Mouse (Mus musculus) heart, embryonic 13.5 days (tissue): ENCODE data around the gene Lhfpl2. TPM values are rescaled to one million over a fixed set of nuclear protein-coding genes. Genes with fewer than 3 reads are reported as not detected.

ENCODE experiments used
- ATAC-seq: fragments of 200-750 bp; cut with Nextera tagmentation; 2 replicates; pipeline ENCODE4 v1.8.0; 2017; ENCODE audit warnings: moderate TSS enrichment; ENCODE audit not compliant: insufficient number of reproducible peaks, low FRiP score, low TSS enrichment; ENCODE audit errors: extremely low read depth
- H3K27ac ChIP-seq: fragments of 300-500 bp; sonication (generic); replicated peaks from 2 replicates; pipeline ENCODE4 v1.5.1; 2015; ENCODE audit warnings: moderate library complexity, mild to moderate bottlenecking, inconsistent platforms
- H3K27me3 ChIP-seq: fragments of 300-500 bp; sonication (generic); replicated peaks from 2 replicates; pipeline ENCODE4 v1.6.1; 2015; ENCODE audit warnings: mild to moderate bottlenecking, inconsistent platforms
- H3K36me3 ChIP-seq: fragments of 300-500 bp; sonication (generic); 2 replicates; pipeline ENCODE4 v1.6.1; 2015; ENCODE audit warnings: mild to moderate bottlenecking, inconsistent platforms
- H3K4me1 ChIP-seq: fragments of 300-500 bp; sonication (generic); 2 replicates; pipeline ENCODE4 v1.6.1; 2015; ENCODE audit warnings: inconsistent platforms
- H3K4me2 ChIP-seq: fragments of 300-500 bp; sonication (generic); 2 replicates; pipeline ENCODE4 v1.6.1; 2015; ENCODE audit warnings: inconsistent platforms, mild to moderate bottlenecking, moderate library complexity
- H3K4me3 ChIP-seq: fragments of 300-500 bp; sonication (generic); 2 replicates; pipeline ENCODE4 v1.5.1; 2015; ENCODE audit warnings: moderate library complexity, mild to moderate bottlenecking, inconsistent platforms
- H3K9ac ChIP-seq: fragments of 300-500 bp; sonication (generic); 2 replicates; pipeline ENCODE4 v1.6.1; 2015; ENCODE audit warnings: inconsistent platforms, mild to moderate bottlenecking, moderate library complexity
- H3K9me3 ChIP-seq: fragments of 300-500 bp; sonication (generic); 2 replicates; pipeline ENCODE4 v1.6.1; 2016; ENCODE audit warnings: inconsistent platforms
- WGBS: fragments of 180-500 bp; shearing (Covaris S2); methylation state at CpG from one replicate; pipeline ENCODE4 v1.1.7; 2015; ENCODE audit warnings: mixed read lengths; 5-methylcytosine and 5-hydroxymethylcytosine counted together
- polyA plus RNA-seq: library from polyadenylated mRNA; unstranded; fragments of >200 nt; fragmentation: Nextera tagmentation; extraction: Ambion mirVana; gene quantifications from 2 replicates; pipeline ENCODE4 v1.2.1, GENCODE M21; 2015

The Lhfpl2 gene
- polyA plus RNA-seq, 1 experiment from 2014 or later: 24.5 TPM

DNA sequence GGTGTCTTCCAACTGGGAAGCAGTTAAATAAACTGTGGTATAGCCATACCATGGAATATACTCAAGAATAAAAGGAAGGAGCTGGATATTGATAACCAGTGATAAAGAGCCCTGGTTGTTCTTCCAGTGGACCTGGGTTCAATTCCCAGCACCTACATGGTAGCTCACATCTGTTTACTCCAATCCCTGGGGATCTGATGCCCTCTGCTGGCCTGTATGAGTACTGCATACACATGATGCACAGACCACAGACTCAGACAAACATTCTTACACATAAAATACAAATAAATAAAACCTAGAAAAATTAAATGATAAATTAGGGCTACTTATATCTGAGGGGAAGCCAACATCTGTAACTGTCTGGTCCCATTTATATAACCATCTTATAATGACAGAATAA lies 151.3 kb downstream of the Lhfpl2 start:
- Histone ChIP-seq H3K4me1 (no peaks in the 10 kb centered on the region), H3K36me3 (peaks cover 38% of the 10 kb centered on the region), H3K27ac (no peak overlapping the region), H3K4me3 (no peak overlapping the region), H3K9me3 (0 out of 2 replicates have a peak, but pooled peaks cover 6% of the 10 kb centered on the region), H3K4me2 (no peak overlapping the region), H3K9ac (no peak overlapping the region), H3K27me3 (no peaks in the 10 kb centered on the region)
- ATAC-seq: no peak

DNA sequence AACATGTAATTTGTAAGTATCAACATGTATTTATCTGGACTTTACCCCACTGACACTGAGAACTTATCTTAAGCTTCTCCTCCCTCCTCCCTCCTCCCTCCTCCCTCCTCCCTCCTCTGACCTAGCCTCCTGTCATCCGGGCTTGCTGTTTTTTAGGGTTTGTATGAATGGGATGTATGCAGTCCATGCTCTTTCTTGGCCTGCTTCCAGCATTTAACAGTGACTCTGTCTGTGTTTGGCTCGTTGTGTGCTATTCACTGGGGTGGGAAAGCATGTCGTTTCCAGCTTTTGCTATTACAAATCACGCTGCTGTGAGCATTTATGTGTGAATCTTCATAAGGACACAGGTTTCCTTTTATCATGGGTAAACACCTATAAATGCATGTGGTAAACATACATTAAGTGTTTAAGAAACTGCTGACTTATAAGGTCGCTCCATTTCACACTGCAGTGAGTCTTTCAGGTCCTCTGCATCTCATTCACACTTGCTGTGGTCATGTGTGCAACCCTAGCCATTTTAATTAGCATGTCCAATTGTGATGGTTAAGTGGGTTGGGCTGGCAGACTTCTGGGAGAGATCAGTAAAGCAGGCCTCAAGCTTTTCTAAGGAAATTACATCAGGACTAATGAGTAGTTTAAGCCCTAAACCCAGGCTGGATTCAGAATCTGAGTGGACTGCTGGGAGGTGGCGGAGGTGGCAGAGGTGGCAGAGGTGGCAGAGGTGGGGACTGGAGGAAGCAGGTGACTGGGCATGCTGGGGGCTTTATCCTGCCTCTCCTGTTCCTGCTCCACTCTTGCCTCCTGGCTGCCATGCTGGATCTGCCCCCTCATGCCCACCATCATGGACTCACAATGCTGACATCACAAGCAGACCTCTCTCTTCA lies 153.9 kb downstream of the Lhfpl2 start:
- Histone ChIP-seq H3K4me2 (no peak overlapping the region), H3K36me3 (peaks cover 42% of the 10 kb centered on the region), H3K4me1 (no peaks in the 10 kb centered on the region), H3K9me3 (0 out of 2 replicates have a peak, but pooled peaks cover 6% of the 10 kb centered on the region), H3K9ac (no peak overlapping the region), H3K4me3 (no peak overlapping the region), H3K27me3 (no peaks in the 10 kb centered on the region), H3K27ac (no peak overlapping the region)
- ATAC-seq: no peak
- 58% methylated on average over 5 of the region's 6 CpGs for WGBS

DNA sequence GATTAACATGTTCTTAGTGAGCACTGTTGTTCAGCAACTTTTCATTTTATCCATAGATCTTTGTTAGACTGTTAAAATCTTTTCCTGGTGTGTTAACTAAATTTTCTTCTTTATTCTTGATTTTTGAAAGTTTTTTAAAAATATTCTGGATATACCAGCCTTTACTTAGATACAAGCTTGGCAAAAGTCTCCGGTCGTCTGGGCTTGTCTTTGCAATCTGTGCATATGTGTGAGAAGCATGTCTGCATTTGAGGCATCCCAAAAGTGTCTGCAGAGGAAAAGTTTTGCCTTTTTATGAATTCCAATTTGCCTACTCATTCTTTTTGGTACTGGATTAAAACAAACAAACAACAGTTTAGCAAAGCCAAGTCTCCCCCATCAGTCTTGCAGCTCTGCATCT lies 154.6 kb downstream of the Lhfpl2 start:
- H3K9me3 ChIP-seq: 0 out of 2 replicates have a peak, but pooled peaks cover 6% of the 10 kb centered on the region
- WGBS: 89% methylated on average over 2 of the region's 2 CpGs
- H3K9ac ChIP-seq: no peak overlapping the region
- no peaks in the 10 kb centered on the region for H3K4me1 ChIP-seq
- H3K36me3 ChIP-seq: peaks cover 36% of the 10 kb centered on the region
- no peak overlapping the region for H3K4me3 ChIP-seq
- no peak overlapping the region for H3K27ac ChIP-seq
- no peak overlapping the region for H3K4me2 ChIP-seq
- ATAC-seq: no peak
- no peaks in the 10 kb centered on the region for H3K27me3 ChIP-seq

DNA sequence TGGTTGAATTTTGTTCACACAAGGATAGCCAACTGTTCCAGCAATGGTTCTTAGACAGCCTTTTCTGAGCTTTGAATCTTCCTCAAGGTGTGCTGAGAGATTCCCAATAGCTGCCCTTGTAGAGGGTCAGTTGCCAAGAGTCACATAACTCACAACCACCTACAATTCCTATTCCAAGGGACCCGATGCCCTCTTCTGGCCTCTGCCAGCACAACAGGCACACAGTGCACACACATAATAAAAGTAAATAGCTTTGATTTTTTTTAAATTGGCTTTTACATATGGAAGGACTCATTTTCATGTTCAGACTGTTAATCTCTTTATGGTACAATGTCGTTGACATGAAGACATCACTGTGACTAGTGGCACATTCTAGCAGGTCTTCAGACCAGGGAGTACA lies 155.1 kb downstream of the Lhfpl2 start:
- Histone ChIP-seq H3K27ac (no peak overlapping the region), H3K9me3 (0 out of 2 replicates have a peak, but pooled peaks cover 6% of the 10 kb centered on the region), H3K4me2 (no peak overlapping the region), H3K36me3 (peaks cover 35% of the 10 kb centered on the region), H3K4me1 (no peaks in the 10 kb centered on the region), H3K27me3 (no peaks in the 10 kb centered on the region), H3K4me3 (no peak overlapping the region), H3K9ac (no peak overlapping the region)
- ATAC-seq: no peak
- WGBS: 74% methylated on average over 2 of the region's 2 CpGs

DNA sequence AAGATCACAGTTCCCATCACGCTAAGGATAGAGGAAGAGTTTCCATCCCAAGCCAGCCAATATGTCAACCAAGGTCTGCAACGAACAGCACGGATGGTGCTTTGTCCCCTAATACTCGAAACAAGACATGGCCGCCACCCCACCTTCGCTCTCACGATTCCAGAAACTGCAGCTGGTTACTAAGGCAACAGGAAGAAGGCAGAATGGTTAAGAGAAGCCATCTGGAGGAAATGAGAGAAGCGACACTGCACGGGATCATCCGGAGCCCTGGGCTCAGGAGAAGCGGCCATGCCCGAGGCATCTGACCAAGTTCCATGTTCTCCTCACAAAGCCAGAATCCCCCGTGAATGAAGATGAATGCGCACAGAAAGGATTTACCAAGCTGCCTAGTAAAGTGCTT lies 166.0 kb downstream of the Lhfpl2 start:
- Histone ChIP-seq H3K36me3 (peaks cover 41% of the 10 kb centered on the region), H3K4me1 (no peaks in the 10 kb centered on the region), H3K4me2 (no peak overlapping the region), H3K9ac (no peak overlapping the region), H3K27ac (no peak overlapping the region), H3K9me3 (no peaks in the 10 kb centered on the region), H3K27me3 (no peaks in the 10 kb centered on the region), H3K4me3 (no peak overlapping the region)
- ATAC-seq: no peak
- 72% methylated on average over 14 of the region's 14 CpGs for WGBS

DNA sequence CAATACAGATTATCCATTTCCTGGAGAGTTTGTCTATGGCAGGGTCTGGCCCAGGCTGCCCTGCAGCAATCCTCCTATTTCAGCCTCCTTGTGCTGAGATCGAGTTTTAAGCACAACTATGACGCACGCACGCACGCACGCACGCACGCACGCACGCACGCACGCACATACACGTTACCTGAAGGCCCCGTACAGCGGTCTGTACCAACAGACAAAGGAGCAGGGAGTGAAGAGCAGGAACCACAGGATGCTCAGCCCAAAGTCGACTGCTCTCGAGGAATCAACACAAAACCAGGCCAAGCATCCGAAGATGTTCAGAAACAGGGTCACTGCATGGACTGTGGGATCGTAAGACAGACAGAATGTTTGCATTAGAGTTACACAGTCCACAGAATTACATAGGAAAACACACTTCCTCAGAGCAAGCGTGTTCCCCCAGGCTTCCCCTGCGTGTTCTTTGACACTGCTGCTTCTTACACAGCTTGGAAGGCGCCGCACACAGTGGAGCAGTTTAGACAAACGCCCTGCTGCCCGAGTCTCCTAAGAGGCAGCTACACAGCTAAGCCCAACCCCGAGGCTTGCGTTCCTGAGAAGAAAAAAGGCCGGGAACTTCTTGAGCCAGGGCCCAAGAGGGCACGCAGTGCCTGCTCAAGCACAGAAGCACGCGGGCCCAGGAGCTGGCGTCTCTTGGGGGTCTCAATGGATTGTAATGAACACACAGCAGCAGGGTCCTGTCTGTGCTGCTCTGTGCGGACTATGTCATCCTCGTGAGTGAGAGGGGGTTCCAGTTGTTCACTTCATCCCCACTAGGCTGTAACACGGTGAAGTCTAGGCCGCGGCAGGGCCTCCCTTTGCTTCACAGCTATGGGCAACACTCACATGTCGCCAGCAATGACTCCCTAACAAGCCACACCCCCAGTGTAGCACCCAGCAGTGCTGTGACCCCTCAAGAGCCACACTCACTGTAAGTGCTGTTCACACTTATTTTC lies 167.4 kb downstream of the Lhfpl2 start:
- H3K36me3 ChIP-seq: peaks cover 48% of the 10 kb centered on the region
- H3K27ac ChIP-seq: no peak overlapping the region
- WGBS: 92% methylated on average over 38 of the region's 38 CpGs
- H3K4me1 ChIP-seq: no peaks in the 10 kb centered on the region
- H3K9ac ChIP-seq: no peak overlapping the region
- no peak overlapping the region for H3K4me3 ChIP-seq
- ATAC-seq: no peak
- no peaks in the 10 kb centered on the region for H3K27me3 ChIP-seq
- no peak overlapping the region for H3K4me2 ChIP-seq
- no peaks in the 10 kb centered on the region for H3K9me3 ChIP-seq

DNA sequence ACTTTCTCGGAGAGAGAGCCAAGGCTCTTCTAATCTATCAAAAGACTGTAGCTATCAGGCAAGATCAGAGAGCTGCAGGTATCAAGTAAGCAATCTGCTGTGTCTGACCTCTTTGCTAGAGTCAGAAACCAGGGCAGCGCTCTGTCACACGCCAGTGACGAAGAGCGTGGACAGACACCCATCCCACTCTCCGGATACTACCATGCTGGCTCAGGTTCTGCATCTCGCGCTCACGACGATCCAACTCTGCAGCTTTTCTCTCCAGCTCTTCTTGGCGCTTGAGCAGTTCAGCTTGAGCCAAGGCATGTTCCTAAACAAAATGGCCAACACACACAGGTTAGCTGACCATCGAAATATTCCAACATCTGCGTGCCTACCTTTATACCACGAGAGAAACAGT lies 174.3 kb downstream of the Lhfpl2 start:
- Histone ChIP-seq H3K9ac (no peak overlapping the region), H3K4me2 (no peak overlapping the region), H3K9me3 (no peaks in the 10 kb centered on the region), H3K27ac (no peak overlapping the region), H3K27me3 (no peaks in the 10 kb centered on the region), H3K4me1 (no peaks in the 10 kb centered on the region), H3K4me3 (no peak overlapping the region), H3K36me3 (peaks cover 34% of the 10 kb centered on the region)
- no peak for ATAC-seq
- 78% methylated on average over 14 of the region's 14 CpGs for WGBS

DNA sequence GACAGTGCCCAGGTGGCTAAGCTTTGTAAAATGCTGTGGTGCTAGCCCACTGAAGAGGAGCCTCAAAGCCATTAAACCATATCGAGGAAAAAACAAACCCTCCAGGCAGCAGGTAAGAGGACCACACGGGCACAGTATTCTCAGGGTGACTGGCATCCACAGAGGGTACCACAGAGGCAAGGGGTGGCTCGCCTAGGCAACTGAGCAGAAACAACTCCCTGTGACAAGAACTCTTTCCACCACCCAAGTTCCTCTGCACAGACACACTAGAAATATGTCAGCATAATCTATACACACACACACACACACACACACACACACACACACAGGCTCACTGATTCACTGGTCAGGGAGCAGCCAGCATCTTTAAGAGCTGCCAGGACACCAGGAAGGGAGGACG lies 181.9 kb downstream of the Lhfpl2 start:
- no peak overlapping the region for H3K9ac ChIP-seq
- no peak for ATAC-seq
- no peak overlapping the region for H3K4me3 ChIP-seq
- H3K9me3 ChIP-seq: no peaks in the 10 kb centered on the region
- 51% methylated on average over 4 of the region's 4 CpGs for WGBS
- H3K27ac ChIP-seq: no peak overlapping the region
- no peaks in the 10 kb centered on the region for H3K4me1 ChIP-seq
- H3K4me2 ChIP-seq: no peak overlapping the region
- no peaks in the 10 kb centered on the region for H3K36me3 ChIP-seq
- H3K27me3 ChIP-seq: no peaks in the 10 kb centered on the region

DNA sequence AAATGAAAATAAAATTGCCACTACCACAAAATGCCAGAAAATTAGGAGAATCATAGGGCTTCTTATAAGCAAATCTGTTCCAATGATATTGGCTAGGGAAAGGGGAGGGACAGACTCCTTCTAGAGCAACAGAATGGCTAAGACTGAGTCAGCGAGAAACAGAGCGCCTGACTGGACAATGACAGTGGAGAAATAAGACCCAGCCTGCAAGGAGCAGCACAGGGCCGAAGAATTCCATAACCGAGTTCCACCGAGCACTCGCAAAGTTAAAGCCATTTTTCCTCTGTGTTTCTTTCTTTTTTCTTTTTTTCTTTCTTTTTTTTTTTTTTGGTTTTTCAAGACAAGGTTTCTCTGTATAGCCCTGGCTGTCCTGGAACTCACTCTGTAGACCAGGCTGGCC lies 182.5 kb downstream of the Lhfpl2 start:
- no peaks in the 10 kb centered on the region for H3K36me3 ChIP-seq
- no peak overlapping the region for H3K27ac ChIP-seq
- H3K9me3 ChIP-seq: no peaks in the 10 kb centered on the region
- H3K9ac ChIP-seq: no peak overlapping the region
- H3K4me3 ChIP-seq: no peak overlapping the region
- H3K27me3 ChIP-seq: no peaks in the 10 kb centered on the region
- no peaks in the 10 kb centered on the region for H3K4me1 ChIP-seq
- no peak overlapping the region for H3K4me2 ChIP-seq
- 83% methylated on average over 6 of the region's 6 CpGs for WGBS
- ATAC-seq: no peak

DNA sequence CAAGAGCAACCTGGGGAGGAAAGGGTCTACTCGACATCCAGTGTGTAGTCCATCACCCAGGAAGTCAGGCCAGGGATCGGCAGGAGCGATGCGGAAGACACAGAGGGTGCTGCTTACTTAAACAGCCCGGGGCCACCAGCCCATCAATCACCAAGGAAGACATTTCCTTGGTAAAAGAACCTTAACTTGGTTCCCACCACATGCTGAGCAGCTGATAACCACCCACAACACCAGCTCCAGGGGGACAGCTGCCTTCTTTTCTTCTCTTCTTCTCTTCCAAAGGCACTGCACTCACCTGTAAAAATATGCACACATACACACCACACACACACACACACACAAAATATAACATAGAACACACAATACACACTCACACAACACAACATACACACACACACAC lies 183.3 kb downstream of the Lhfpl2 start:
- no peaks in the 10 kb centered on the region for H3K9me3 ChIP-seq
- H3K4me1 ChIP-seq: no peaks in the 10 kb centered on the region
- ATAC-seq: no peak
- H3K27me3 ChIP-seq: no peaks in the 10 kb centered on the region
- H3K27ac ChIP-seq: no peak overlapping the region
- H3K9ac ChIP-seq: no peak overlapping the region
- WGBS: 38% methylated on average over 5 of the region's 5 CpGs
- H3K36me3 ChIP-seq: no peaks in the 10 kb centered on the region
- H3K4me3 ChIP-seq: no peak overlapping the region
- no peak overlapping the region for H3K4me2 ChIP-seq

DNA sequence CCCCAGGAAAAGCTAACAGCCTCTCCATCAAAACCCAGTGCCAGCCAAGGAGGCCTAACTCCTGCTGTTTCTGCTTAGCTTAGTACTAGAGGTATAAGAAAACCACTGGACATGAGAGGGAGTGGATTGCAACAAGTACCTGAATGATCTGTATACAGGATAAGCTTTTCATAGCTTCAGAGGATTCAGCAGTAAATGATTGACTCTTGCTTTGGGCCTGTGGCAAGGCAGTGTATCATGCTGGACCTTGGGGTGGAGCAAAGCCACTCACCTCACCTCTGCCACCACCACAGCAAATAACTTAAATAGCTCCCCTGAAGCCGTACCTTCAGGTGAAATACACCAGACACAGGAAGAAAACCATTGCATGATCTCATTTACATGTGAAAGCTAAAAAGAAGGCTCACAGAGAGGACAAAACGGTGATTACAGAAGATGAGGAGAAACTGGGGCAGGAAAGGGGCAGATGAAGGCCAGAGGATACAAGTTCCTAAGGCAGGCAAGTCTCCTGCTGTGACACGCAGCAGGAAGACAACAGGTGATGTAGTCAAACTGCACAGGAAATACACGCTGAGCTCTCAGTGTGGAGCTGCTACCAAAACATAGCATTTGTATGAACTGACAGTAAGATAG lies 184.4 kb downstream of the Lhfpl2 start:
- Histone ChIP-seq H3K36me3 (no peaks in the 10 kb centered on the region), H3K27me3 (no peaks in the 10 kb centered on the region), H3K27ac (no peak overlapping the region), H3K4me3 (no peak overlapping the region), H3K9me3 (no peaks in the 10 kb centered on the region), H3K4me1 (peaks cover 2% of the 10 kb centered on the region; the same call in 1 of the 2 replicates), H3K9ac (no peak overlapping the region), H3K4me2 (no peak overlapping the region)
- no peak for ATAC-seq
- WGBS: 61% methylated on average over 4 of the region's 4 CpGs
